Mouse (Mus musculus) embryonic facial prominence, embryonic 10.5 days (tissue): Measurements from ENCODE around the gene P2ry10. TPM values are rescaled to one million over a fixed set of nuclear protein-coding genes. Genes with fewer than 3 reads are reported as not detected.
"Not testable (repeated sequence)": the region's sequence is repeated elsewhere in the genome, so short reads cannot be mapped to it uniquely, and the experiment has no call there.

Experiments used
- DNase-seq: peaks from one replicate; pipeline ENCODE4 v3.0.0-alpha.2; 2017; ENCODE audit warnings: low spot score
- H3K27ac ChIP-seq: fragments of 300-500 bp; sonication (generic); replicated peaks from 2 replicates; pipeline ENCODE4 v1.5.1; 2016; ENCODE audit warnings: mild to moderate bottlenecking
- H3K27me3 ChIP-seq: fragments of 300-500 bp; sonication (generic); replicated peaks from 2 replicates; pipeline ENCODE4 v1.6.1; 2016; ENCODE audit warnings: low read depth, mild to moderate bottlenecking; ENCODE audit not compliant: poor library complexity, severe bottlenecking
- H3K36me3 ChIP-seq: fragments of 300-500 bp; sonication (generic); replicated peaks from 2 replicates; pipeline ENCODE4 v1.6.1; 2016; ENCODE audit warnings: mild to moderate bottlenecking, moderate library complexity
- H3K4me1 ChIP-seq: fragments of 300-500 bp; sonication (generic); 2 replicates; pipeline ENCODE4 v1.6.1; 2016
- H3K4me3 ChIP-seq: fragments of 300-500 bp; sonication (generic); 2 replicates; pipeline ENCODE4 v1.5.1; 2016; ENCODE audit warnings: mild to moderate bottlenecking, moderate library complexity
- H3K9me3 ChIP-seq: fragments of 300-500 bp; sonication (generic); 2 replicates; pipeline ENCODE4 v1.6.1; 2016; ENCODE audit warnings: mild to moderate bottlenecking
- WGBS: fragments of 180-500 bp; shearing (Covaris S2); methylation state at CpG from one replicate; pipeline ENCODE4 v1.1.7; 2016; 5-methylcytosine and 5-hydroxymethylcytosine counted together
- polyA plus RNA-seq: library from polyadenylated mRNA; unstranded; fragments of >200 nt; fragmentation: Nextera tagmentation; extraction: Ambion mirVana; gene quantifications from 2 replicates; pipeline ENCODE4 v1.2.1, GENCODE M21; 2016

The P2ry10 gene
- polyA plus RNA-seq, result not detected in 2 replicates

DNA sequence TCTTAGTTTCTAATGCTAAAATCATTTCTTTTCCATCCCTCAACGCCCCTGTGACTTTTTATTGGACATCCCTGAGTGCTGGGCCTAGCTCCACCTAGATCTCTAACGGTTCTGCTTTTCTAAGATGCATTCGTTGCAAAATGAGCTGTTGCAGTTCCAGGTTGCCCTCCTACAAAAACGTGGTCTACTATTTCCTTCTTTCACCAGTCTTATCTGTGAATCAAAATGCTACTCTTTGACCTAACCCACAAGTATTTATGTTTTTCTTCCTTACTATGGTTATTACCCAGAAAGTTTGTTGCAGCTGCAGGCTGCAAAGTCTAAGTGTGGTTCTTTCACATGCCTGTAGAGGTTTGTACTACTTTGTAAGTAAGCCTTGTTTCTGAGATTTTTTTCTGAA lies at the start of gene P2ry10:
Gene P2ry10, plus strand, starts transcription at position 316 of the 400 bp plus-strand sequence.
- no peaks in the 10 kb centered on the region for H3K9me3 ChIP-seq
- DNase-seq, result no peak
- H3K4me1 ChIP-seq, result no peaks in the 10 kb centered on the region
- no peaks in the 10 kb centered on the region for H3K36me3 ChIP-seq
- WGBS, result 68% methylated on average over 4 of the region's 4 CpGs
- no peak within 1 kb of the TSS for H3K4me3 ChIP-seq
- peaks cover 9% of the 10 kb centered on the region; the same call in 1 of the 2 replicates for H3K27me3 ChIP-seq
- H3K27ac ChIP-seq, result no peak within 1 kb of the TSS

DNA sequence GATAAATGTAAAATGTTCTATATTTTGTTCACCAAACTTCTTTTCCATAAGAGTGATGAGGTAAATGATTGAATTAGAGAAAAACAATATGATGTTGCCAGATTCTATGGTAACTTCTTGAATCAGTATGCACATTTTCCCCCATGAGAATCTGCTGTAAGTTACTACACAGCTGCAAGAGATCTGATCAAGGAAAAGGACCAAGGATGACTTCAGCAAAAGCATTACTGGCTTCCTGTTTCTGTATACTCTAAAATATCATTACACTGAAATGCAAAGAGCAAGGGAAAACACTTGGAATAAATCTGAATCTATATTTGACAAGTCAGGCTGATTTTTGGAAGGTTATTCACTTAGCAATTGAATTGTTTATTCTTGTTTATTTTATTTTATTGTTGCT lies 49.1 kb upstream of the P2ry10 start:
- H3K36me3 ChIP-seq, result no peaks in the 10 kb centered on the region

GRCm38 (mm10) chrX:107039635-107040034 lies 48.7 kb upstream of the P2ry10 start:
- H3K4me1 ChIP-seq, result no peaks in the 10 kb centered on the region
- WGBS, result 80% methylated on average over 2 of the region's 2 CpGs
- no peaks in the 10 kb centered on the region for H3K9me3 ChIP-seq
- H3K27me3 ChIP-seq, result no peaks in the 10 kb centered on the region
- no peak overlapping the region for H3K4me3 ChIP-seq
- no peak overlapping the region for H3K27ac ChIP-seq
- H3K36me3 ChIP-seq, result no peaks in the 10 kb centered on the region
- no peak for DNase-seq

More for the DNA sequence above, 49.1 kb upstream of the P2ry10 start:
- no peaks in the 10 kb centered on the region for H3K27me3 ChIP-seq
- DNase-seq, result no peak
- no peaks in the 10 kb centered on the region for H3K4me1 ChIP-seq
- no peak overlapping the region for H3K4me3 ChIP-seq
- H3K27ac ChIP-seq, result no peak overlapping the region
- no peaks in the 10 kb centered on the region for H3K9me3 ChIP-seq

GRCm38 (mm10) chrX:107042367-107042766 lies 45.9 kb upstream of the P2ry10 start:
- H3K27me3 ChIP-seq, result no peaks in the 10 kb centered on the region

DNA sequence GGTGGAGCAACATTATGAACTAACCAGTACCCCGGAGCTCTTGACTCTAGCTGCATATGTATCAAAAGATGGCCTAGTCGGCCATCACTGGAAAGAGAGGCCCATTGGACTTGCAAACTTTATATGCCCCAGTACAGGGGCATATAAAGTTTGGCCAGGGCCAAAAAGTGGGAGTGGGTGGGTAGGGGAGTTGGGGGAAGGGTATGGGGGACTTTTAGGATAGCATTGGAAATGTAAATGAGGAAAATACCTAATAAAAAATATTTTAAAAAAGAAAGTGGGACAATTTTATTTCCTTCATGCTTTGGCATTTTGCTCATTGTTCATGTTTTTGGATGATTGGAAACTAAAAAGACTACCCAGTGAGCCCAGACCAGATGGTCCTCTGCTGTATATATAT lies 4.9 kb upstream of the P2ry10 start:
- not testable (repeated sequence) for DNase-seq, H3K4me1 ChIP-seq, H3K36me3 ChIP-seq, H3K9me3 ChIP-seq, H3K4me3 ChIP-seq, H3K27ac ChIP-seq, H3K27me3 ChIP-seq
- 88% methylated on average over 2 of the region's 2 CpGs for WGBS

More at GRCm38 (mm10) chrX:107042367-107042766, 45.9 kb upstream of the P2ry10 start:
- Histone ChIP-seq H3K9me3 (no peaks in the 10 kb centered on the region), H3K4me3 (no peak overlapping the region), H3K4me1 (no peaks in the 10 kb centered on the region), H3K36me3 (no peaks in the 10 kb centered on the region), H3K27ac (no peak overlapping the region)
- DNase-seq, result no peak
- WGBS, result 90% methylated on average over 2 of the region's 2 CpGs

DNA sequence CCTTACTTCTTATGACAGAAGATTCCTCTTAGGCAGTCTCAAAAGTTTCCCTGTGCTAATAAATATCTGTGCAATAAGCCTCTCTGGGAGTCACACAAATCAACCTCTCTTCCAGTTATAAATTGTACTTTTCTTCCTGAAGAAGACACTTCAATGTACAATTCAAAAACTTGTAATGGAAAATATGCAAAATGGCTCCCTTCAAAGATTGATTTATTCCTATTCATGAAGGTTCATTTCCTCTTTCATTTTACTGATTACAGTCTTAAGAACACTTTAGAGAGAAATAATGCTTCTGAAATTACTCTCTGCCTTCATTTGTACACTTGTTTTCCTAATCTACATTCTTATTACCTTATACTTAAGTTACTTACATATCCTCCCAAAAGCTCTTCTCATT lies 4.0 kb upstream of the P2ry10 start:
- Histone ChIP-seq H3K27me3 (peaks cover 9% of the 10 kb centered on the region; the same call in 1 of the 2 replicates), H3K4me1 (no peaks in the 10 kb centered on the region), H3K36me3 (no peaks in the 10 kb centered on the region), H3K9me3 (no peaks in the 10 kb centered on the region), H3K27ac (no peak overlapping the region), H3K4me3 (no peak overlapping the region)
- no peak for DNase-seq

- Histone ChIP-seq H3K36me3 (no peaks in the 10 kb centered on the region), H3K4me3 (no peak overlapping the region), H3K9me3 (no peaks in the 10 kb centered on the region), H3K27ac (no peak overlapping the region), H3K4me1 (no peaks in the 10 kb centered on the region), H3K27me3 (peaks cover 9% of the 10 kb centered on the region; the same call in 1 of the 2 replicates)
- DNase-seq, result no peak
- 79% methylated on average over 5 of the region's 5 CpGs for WGBS
Measured at GRCm38 (mm10) chrX:107089131-107089530, 839 bp downstream of the P2ry10 start.

- no peak for DNase-seq
- WGBS, result 68% methylated on average over 1 of the region's 1 CpGs
- no peaks in the 10 kb centered on the region for H3K9me3 ChIP-seq
- H3K27me3 ChIP-seq, result peaks cover 5% of the 10 kb centered on the region; the same call in 1 of the 2 replicates
- no peak overlapping the region for H3K27ac ChIP-seq
- no peaks in the 10 kb centered on the region for H3K4me1 ChIP-seq
- no peak overlapping the region for H3K4me3 ChIP-seq
- H3K36me3 ChIP-seq, result no peaks in the 10 kb centered on the region
Measured at GRCm38 (mm10) chrX:107089930-107090329, 1.6 kb downstream of the P2ry10 start.

GRCm38 (mm10) chrX:107095633-107096032 lies 7.3 kb downstream of the P2ry10 start:
- no peak overlapping the region for H3K27ac ChIP-seq
- H3K27me3 ChIP-seq, result no peaks in the 10 kb centered on the region; the same call in 1 of the 2 replicates
- no peak for DNase-seq
- no peak overlapping the region for H3K4me3 ChIP-seq
- no peaks in the 10 kb centered on the region for H3K36me3 ChIP-seq
- 79% methylated on average over 3 of the region's 3 CpGs for WGBS
- H3K9me3 ChIP-seq, result no peaks in the 10 kb centered on the region
- no peaks in the 10 kb centered on the region for H3K4me1 ChIP-seq

GRCm38 (mm10) chrX:107116333-107116732 lies 28.0 kb downstream of the P2ry10 start:
- Histone ChIP-seq H3K4me1 (no peaks in the 10 kb centered on the region), H3K27me3 (peaks cover 3% of the 10 kb centered on the region; the same call in 1 of the 2 replicates), H3K36me3 (no peaks in the 10 kb centered on the region), H3K4me3 (no peak overlapping the region), H3K27ac (no peak overlapping the region), H3K9me3 (no peaks in the 10 kb centered on the region)
- no peak for DNase-seq
- 88% methylated on average over 1 of the region's 1 CpGs for WGBS

DNA sequence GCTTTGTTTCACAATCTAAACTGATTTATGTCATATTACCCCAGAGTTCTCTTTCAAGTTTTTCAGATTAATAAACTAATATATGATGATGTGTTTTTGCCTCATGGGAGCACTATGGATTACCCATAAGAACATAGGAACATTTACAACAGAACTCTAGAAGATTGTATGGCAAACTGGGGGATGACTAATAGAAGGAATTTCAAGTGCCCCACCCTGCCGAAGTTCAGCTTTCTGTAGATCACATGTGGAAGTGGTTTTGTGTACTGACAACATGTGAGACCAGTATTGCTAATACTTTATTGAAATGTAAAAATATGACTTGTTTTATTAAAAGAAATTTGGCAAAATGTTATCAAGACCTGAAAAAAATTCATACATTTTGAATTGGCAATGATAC lies 28.7 kb downstream of the P2ry10 start:
- no peak overlapping the region for H3K4me3 ChIP-seq
- H3K4me1 ChIP-seq, result no peaks in the 10 kb centered on the region
- WGBS, result 80% methylated on average over 1 of the region's 1 CpGs
- no peaks in the 10 kb centered on the region for H3K36me3 ChIP-seq
- no peak overlapping the region for H3K27ac ChIP-seq
- DNase-seq, result no peak
- H3K9me3 ChIP-seq, result no peaks in the 10 kb centered on the region
- peaks cover 3% of the 10 kb centered on the region; the same call in 1 of the 2 replicates for H3K27me3 ChIP-seq

- DNase-seq, result no peak
- Histone ChIP-seq H3K9me3 (no peaks in the 10 kb centered on the region), H3K4me1 (no peaks in the 10 kb centered on the region), H3K27me3 (no peaks in the 10 kb centered on the region), H3K4me3 (no peak overlapping the region), H3K27ac (no peak overlapping the region), H3K36me3 (no peaks in the 10 kb centered on the region)
- WGBS, result 87% methylated on average over 3 of the region's 3 CpGs
Measured at GRCm38 (mm10) chrX:107143184-107143583, 54.9 kb downstream of the P2ry10 start.

- no peak for DNase-seq
- 73% methylated on average over 2 of the region's 2 CpGs for WGBS
- no peaks in the 10 kb centered on the region for H3K27me3 ChIP-seq
- no peak overlapping the region for H3K4me3 ChIP-seq
- H3K4me1 ChIP-seq, result no peaks in the 10 kb centered on the region
- no peak overlapping the region for H3K27ac ChIP-seq
- H3K9me3 ChIP-seq, result no peaks in the 10 kb centered on the region
- no peaks in the 10 kb centered on the region for H3K36me3 ChIP-seq
Measured at GRCm38 (mm10) chrX:107143930-107144329, 55.6 kb downstream of the P2ry10 start.

DNA sequence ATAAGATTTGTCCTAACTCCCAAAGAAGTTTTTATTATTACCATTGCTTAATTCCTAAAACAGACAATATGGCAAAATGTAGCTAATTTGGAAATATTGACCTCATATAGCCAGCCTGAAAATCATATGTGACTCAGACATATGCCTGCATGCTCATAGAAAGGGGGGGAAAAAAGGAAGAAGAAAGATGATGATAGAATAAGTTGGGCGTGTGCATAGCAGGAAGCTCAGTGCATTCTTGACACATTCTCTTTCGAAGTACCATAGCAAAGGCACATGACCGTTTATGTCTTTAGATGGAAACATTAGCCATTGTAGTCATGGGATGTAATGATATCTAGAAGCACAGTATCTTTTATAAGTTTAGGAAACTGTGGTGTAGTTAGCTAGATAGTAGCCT lies 60.4 kb downstream of the P2ry10 start, which contains the start of gene P2ry10b:
Gene P2ry10b, plus strand, starts transcription at position 247 of the 400 bp plus-strand sequence.
- H3K9me3 ChIP-seq, result no peaks in the 10 kb centered on the region
- no peak for DNase-seq
- H3K4me3 ChIP-seq, result no peak within 1 kb of the TSS
- H3K4me1 ChIP-seq, result no peaks in the 10 kb centered on the region
- no peaks in the 10 kb centered on the region for H3K36me3 ChIP-seq
- H3K27me3 ChIP-seq, result peaks cover 14% of the 10 kb centered on the region
- no peak within 1 kb of the TSS for H3K27ac ChIP-seq
- WGBS, result 90% methylated on average over 3 of the region's 3 CpGs
